Mouse (Mus musculus) kidney, adult 2 months (tissue): ENCODE data around the gene Elavl1.

ENCODE experiments used
- CTCF ChIP-seq: fragments of 200-500 bp; conservative IDR thresholded peaks from 2 replicates; pipeline ENCODE4 v1.5.1; 2011; ENCODE audit warnings: low read depth, mild to moderate bottlenecking, control low read depth, low read length, moderate library complexity, mixed read lengths; ENCODE audit not compliant: insufficient read depth, insufficient read length
- POLR2A ChIP-seq: fragments of 200-500 bp; IDR thresholded peaks from one replicate; pipeline ENCODE4 v1.6.1; 2011; ENCODE audit warnings: low read depth, low read length, control low read depth

DNA sequence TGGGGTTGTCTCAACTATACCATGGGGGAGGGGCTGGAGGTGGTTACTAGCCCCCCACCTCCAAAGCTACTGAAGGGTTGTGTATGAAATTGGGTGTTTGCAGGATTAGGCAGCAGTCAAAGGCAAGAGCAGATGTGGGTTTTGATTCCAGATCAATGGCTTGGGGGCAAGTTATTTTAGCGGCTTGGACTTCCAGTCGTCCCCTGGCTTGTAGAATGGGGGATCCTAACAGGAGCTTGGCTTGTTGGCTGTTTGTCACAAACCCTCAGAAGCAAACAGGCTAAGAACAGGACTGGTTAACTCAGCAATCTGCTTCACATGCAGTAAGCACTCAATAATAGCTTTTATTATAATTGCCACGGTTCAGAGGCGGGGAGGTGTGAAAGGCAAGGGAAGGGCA lies 67.9 kb downstream of the Elavl1 start:
- TF ChIP-seq POLR2A: no peak
- TF ChIP-seq CTCF: no peak
